Mouse (Mus musculus) c-Kit-positive CD71-positive TER-119-positive erythroid progenitor cells, embryonic 14.5 days (primary cell): ENCODE data around the gene Gm35549.

ENCODE experiments used
- DNase-seq: peaks from one replicate; pipeline ENCODE4 v3.0.0-alpha.2; 2013; ENCODE audit warnings: low spot score

The Gm35549 gene

GRCm38 (mm10) chr9:122826743-122827142 lies 17.1 kb downstream of the Gm35549 start:
- no peak for DNase-seq

- DNase-seq, result no peak
Measured at GRCm38 (mm10) chr9:122823374-122824017, 20.3 kb downstream of the Gm35549 start.

DNA sequence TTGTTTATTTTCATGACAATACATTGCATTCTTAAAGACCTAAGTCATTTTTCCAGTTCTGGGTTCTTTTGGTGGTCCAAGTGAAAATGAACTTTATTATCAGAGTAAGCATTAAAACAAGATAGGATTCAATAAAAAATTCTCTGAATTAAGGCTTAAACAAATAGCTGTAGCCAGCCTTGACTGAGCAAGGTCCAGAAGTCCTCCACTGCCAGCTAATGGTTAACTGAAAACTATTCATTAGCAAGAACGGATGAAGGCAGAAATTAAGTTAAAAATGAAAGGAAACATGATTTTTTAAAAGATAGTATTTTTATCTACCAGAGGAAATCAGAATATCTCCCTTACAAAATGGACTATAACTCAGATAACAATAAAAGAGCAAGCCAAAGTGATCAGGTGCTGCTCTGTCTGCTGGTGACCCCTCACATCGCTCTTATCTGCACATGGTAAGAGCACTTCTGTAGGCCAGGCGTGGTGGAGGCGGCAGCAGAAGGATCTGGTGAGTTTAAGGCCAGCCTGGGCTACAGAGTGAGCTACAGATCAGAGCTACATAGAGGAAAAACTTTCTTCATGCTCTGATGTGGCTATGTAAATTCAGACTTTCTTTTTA lies 28.5 kb downstream of the Gm35549 start:
- no peak for DNase-seq

- no peak for DNase-seq
Measured at GRCm38 (mm10) chr9:122814775-122815174, 29.1 kb downstream of the Gm35549 start.

- DNase-seq, result no peak
Measured at GRCm38 (mm10) chr9:122812386-122812785, 31.4 kb downstream of the Gm35549 start.

DNA sequence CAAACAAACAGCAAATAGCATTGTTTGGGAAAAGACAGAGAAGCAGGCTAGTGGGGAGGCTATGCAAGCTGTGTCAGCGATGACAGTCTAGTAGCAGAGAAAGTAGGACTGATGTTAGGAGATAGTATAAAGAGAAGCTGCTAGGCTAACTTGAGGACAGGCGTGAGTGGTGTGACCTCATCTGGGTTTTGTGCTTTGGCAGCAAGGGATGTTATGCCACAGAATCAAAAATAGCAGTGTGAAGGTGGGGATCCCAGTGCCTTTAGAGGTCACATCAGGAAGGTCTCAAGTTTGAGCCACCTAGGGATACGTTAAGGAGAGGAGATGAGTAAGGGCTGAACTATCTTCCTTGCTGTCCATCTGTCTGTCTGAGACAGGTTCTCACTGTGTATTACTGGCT lies 33.6 kb downstream of the Gm35549 start:
- DNase-seq, result no peak

- DNase-seq, result no peak
Measured at GRCm38 (mm10) chr9:122807186-122807585, 36.6 kb downstream of the Gm35549 start.

DNA sequence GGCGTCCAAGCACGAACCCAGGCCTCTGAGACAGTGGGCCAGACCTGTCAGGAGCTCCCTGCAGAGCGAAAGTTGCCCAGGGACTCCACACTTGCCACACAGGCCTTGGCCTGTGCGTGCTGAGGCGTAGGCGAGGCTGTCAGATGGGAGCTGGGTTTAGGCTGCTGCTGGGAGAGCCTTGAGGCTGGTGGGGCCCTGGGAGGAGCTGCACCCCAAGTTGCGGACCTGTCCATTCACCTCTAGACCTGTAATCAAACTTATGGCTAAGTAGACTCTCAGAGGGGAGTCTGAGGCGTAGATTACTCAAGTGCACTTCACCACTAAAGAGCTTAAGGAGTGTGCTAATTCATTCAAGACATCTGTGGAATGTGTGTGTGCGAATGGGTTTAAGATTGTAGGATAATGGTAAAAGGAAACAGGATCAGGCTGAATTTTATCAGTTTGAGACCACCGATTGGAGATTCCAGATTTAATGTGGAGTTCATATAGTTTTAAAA lies 37.9 kb downstream of the Gm35549 start:
- no peak for DNase-seq

GRCm38 (mm10) chr9:122805053-122805844 lies 38.6 kb downstream of the Gm35549 start, which contains the start of gene Tcaim:
Gene Tcaim (plus strand): TSS chr9:122805539.
- DNase-seq, result peak; percentile 83

- DNase-seq, result no peak
Measured at GRCm38 (mm10) chr9:122786534-122786933, 57.3 kb downstream of the Gm35549 start.

- DNase-seq, result no peak
Measured at GRCm38 (mm10) chr9:122785231-122785630, 58.6 kb downstream of the Gm35549 start.
